Mouse (Mus musculus) forebrain, embryonic 10.5 days (tissue): ENCODE measurements around the gene Tescl. TPM values are rescaled to one million over a fixed set of nuclear protein-coding genes. Genes with fewer than 3 reads are reported as not detected.

Source experiments
- DNase-seq: peaks from one replicate; pipeline ENCODE4 v3.0.0-alpha.2; 2017; ENCODE audit warnings: low spot score; ENCODE audit errors: extremely low spot score
- H3K27ac ChIP-seq: fragments of 300-500 bp; sonication (generic); 2 replicates; pipeline ENCODE4 v1.5.1; 2016; ENCODE audit warnings: mild to moderate bottlenecking
- H3K27me3 ChIP-seq: fragments of 300-500 bp; sonication (generic); 2 replicates; pipeline ENCODE4 v1.6.1; 2016; ENCODE audit warnings: mild to moderate bottlenecking; ENCODE audit not compliant: poor library complexity, severe bottlenecking
- H3K36me3 ChIP-seq: fragments of 300-500 bp; sonication (generic); replicated peaks from 2 replicates; pipeline ENCODE4 v1.6.1; 2016; ENCODE audit warnings: mild to moderate bottlenecking, moderate library complexity
- H3K4me1 ChIP-seq: fragments of 300-500 bp; sonication (generic); 2 replicates; pipeline ENCODE4 v1.6.1; 2016
- H3K4me3 ChIP-seq: fragments of 300-500 bp; sonication (generic); 2 replicates; pipeline ENCODE4 v1.5.1; 2016; ENCODE audit warnings: mild to moderate bottlenecking, moderate library complexity
- H3K9me3 ChIP-seq: fragments of 300-500 bp; sonication (generic); 2 replicates; pipeline ENCODE4 v1.6.1; 2016; ENCODE audit warnings: mild to moderate bottlenecking, moderate library complexity
- WGBS: fragments of 180-500 bp; shearing (Covaris S2); methylation state at CpG from one replicate; pipeline ENCODE4 v1.1.7; 2016; 5-methylcytosine and 5-hydroxymethylcytosine counted together
- polyA plus RNA-seq: library from polyadenylated mRNA; unstranded; fragments of >200 nt; fragmentation: Nextera tagmentation; extraction: Ambion mirVana; gene quantifications from 2 replicates; pipeline ENCODE4 v1.2.1, GENCODE M21; 2016

The Tescl gene
- polyA plus RNA-seq, 1 experiment from 2014 or later, result 0.17 TPM

DNA sequence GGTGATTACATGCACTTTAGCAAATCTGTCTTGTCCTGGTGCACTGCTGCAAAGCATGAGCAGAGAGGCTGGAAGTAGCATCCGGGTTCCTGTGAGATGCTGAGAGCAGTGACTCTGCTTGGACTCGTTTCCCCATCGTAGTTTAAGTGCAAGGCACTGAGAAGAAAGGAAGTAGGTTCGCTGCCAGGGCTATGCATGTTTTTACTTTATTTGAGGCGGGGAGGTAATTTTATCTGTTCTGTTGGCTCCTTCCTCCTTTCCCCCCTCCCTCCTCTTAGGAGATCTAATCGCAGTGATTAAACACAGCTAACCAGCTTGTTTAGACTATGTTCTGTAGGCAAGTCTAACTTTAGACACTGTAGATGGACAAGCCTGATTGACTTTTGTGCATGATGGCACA is 14.8 kb downstream of the Tescl start:
- Histone ChIP-seq H3K4me3 (no peak overlapping the region), H3K4me1 (peaks cover 14% of the 10 kb centered on the region), H3K36me3 (no peaks in the 10 kb centered on the region), H3K27ac (no peak overlapping the region), H3K9me3 (peaks cover 16% of the 10 kb centered on the region), H3K27me3 (no peaks in the 10 kb centered on the region; the same call in 1 of the 2 replicates)
- DNase-seq, result no peak
- 75% methylated on average over 6 of the region's 6 CpGs for WGBS

DNA sequence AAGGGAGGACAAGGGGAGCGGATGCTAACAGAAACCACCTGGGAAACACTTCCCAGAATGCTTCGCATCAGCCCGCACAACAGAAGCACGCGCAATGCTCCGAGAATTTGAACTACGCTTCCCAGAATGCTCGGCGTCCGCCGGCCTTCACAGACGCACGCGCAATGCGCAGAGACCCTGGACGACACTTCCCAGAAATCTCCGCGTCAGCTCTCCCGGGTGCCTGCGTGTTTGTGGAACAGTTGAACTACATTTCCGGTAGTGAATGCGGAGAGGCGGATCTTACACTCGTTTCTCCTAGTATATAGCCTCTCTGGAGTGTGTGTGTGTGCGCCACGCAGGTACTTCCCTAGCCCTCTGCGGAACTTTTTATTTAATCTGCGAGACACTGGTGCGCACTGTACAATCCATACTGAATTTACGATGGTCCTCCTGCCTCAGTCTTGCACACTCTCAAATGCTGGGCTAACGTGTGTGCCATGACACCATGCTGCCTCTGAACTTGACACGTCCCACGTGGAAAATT is 17.1 kb downstream of the Tescl start, which contains the start of gene Zfp94:
Gene Zfp94, minus strand, starts transcription at position 100 of the 526 bp plus-strand sequence.
- Histone ChIP-seq H3K4me3 (peak within 1 kb of the TSS; percentile 70), H3K9me3 (no peaks in the 10 kb centered on the region), H3K4me1 (peaks cover 14% of the 10 kb centered on the region), H3K27me3 (no peaks in the 10 kb centered on the region; the same call in 1 of the 2 replicates), H3K36me3 (peaks cover 13% of the 10 kb centered on the region), H3K27ac (peak within 1 kb of the TSS; percentile 91)
- DNase-seq, result peak; percentile 94
- WGBS, result under 1% methylated on average over 33 of the region's 33 CpGs

DNA sequence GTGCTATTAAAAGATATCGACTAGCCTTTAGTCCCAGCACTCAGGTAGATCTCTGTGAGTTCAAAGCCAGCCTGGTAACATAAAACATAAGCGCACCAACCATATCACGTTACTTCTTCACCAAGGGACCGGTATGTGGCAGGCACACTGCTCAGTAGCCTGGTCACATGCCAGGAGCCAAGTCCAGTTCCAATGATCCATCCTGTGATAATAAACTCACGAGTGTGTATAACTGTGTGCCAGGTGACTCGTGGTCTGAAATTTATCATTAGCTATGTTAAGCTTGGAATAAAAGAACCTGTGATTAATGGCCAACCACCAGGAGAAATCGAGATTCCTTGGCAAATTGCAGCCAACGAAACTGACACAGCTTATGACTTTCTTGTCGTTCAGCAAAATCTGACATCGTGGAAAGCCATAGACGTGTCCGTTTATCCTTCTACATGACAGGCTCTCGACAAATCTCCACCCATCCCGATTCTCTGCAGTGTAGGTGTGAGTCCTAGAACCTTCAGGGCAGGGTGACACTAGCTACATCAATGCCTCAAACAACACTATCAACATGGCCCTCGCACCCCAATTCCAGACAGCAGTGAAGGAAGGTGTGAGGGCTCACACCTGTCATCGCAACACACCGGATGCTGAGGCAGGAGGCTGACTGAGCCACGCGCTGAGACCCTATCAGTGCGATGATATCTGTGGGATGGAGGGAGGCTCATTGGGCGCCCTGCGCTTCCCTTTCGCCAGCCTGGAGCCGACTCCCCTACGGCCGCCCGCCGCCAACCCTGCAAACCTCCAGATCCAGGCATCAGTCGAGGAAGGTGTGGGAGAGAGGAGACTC is 17.8 kb downstream of the Tescl start:
- no peak for DNase-seq
- H3K4me1 ChIP-seq, result peaks cover 14% of the 10 kb centered on the region
- WGBS, result 31% methylated on average over 29 of the region's 29 CpGs
- H3K27ac ChIP-seq, result peak overlapping the region; percentile 91
- H3K27me3 ChIP-seq, result no peaks in the 10 kb centered on the region; the same call in 1 of the 2 replicates
- peak overlapping the region; percentile 70 for H3K4me3 ChIP-seq
- no peaks in the 10 kb centered on the region for H3K9me3 ChIP-seq
- peaks cover 20% of the 10 kb centered on the region for H3K36me3 ChIP-seq

DNA sequence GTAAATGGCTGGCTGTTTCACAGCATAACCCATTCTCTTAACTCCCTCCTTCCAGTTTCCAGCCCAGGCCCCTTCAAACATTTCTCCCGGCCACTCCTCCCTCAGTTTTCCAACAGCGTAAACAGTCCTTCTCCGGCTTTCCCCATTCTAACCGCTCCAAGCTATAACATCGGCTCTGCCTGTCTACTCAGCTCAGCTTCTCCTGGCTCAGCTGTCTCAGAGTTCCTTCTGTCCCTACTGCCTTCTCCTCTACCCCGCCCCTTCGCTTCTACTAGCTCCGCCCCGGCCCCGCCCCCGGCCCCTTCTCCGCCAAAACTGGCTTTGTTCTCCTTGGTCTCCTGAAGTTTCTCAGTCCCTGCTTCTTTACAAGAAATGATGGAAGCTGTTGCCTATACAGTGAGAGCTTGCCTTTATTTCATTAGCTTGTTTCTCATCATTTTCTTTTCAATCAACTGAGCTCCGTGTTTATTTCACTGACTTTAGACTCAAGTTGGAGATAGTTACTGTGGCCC is 32.9 kb downstream of the Tescl start, which contains the start of gene Zfp61:
Gene Zfp61, minus strand, starts transcription at position 462 of the 512 bp plus-strand sequence.
- no peaks in the 10 kb centered on the region; the same call in 1 of the 2 replicates for H3K9me3 ChIP-seq
- WGBS, result 1% methylated on average over 13 of the region's 13 CpGs
- peaks cover 29% of the 10 kb centered on the region for H3K4me1 ChIP-seq
- H3K27ac ChIP-seq, result peak within 1 kb of the TSS; percentile 94
- H3K4me3 ChIP-seq, result peak within 1 kb of the TSS; percentile 81
- peak; percentile 87 for DNase-seq
- peaks cover 60% of the 10 kb centered on the region for H3K36me3 ChIP-seq
- H3K27me3 ChIP-seq, result no peaks in the 10 kb centered on the region

DNA sequence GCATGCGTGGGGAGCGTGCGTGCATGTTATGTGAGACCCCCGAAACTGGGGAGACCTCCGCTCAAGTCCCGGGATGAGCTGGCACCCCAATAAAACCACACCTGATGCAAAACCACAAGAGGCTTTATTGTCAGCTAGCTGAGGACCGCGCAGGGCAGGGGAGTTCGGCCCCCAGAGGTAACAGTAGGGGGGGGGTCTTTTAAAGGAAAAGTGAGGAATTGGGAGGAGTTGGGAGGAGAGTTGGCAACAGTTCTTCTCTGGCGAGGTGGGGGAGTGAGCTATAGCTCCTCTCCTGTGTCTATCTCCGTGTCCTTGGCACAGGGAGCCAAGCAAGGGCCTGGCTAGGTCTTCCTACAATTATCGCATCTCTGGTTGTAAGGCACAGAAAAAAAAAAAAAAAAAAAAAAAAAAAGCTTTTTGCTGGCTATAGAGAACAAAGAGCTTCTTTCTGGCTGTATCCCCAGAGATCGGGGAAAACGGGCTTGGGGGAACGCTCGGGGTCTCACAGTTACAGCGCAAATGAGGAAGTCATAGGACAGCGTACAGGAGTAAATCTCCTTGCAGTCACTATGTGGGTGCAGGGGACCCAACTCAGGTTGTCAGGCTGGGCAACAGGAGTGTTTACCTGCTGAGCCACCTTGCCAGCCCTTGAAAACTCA is 33.8 kb downstream of the Tescl start:
- H3K9me3 ChIP-seq, result no peaks in the 10 kb centered on the region; the same call in 1 of the 2 replicates
- H3K36me3 ChIP-seq, result peaks cover 64% of the 10 kb centered on the region
- peak overlapping the region; percentile 81 for H3K4me3 ChIP-seq
- peak overlapping the region; percentile 94 for H3K27ac ChIP-seq
- WGBS, result under 1% methylated on average over 18 of the region's 18 CpGs
- DNase-seq, result peak; percentile 37
- no peaks in the 10 kb centered on the region for H3K27me3 ChIP-seq
- peaks cover 29% of the 10 kb centered on the region for H3K4me1 ChIP-seq

DNA sequence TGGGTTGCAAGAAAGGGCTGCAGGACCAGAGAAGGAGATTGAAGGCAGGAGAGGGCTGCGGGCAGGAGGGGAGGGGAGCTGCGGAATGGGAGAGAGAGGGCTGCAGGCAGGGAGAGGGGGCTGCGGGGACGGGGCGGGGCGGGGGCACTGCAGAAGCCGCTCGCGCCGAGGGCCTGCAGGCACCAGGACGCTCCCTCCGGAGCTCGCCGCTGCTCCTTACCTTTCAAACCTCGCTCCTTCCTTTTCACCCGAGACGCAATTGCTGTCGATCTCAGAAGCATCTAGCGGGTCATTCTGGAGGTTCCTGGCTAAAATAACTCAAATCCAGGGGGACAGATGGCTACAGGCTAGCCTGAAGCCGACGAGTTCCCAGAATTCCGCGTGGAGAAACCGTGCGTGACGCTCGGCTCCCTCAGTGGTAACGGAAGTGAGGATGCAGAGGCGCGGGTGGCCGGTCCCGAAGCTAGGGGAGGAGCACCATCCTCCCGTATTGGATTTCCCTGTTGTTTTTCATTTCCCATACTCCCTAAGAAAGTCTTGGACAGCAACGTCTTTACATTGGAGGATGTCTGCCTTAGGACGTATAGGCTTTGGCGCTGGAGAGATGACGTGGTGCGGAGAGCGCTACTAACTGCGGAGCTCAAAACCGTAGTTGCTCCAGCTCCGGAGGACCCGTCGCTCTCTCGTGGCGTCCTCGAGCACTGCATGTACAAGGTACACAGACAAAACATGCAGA is 34.6 kb downstream of the Tescl start:
- DNase-seq, result peak; percentile 86
- Histone ChIP-seq H3K36me3 (peaks cover 65% of the 10 kb centered on the region), H3K27me3 (no peaks in the 10 kb centered on the region), H3K4me3 (peak overlapping the region; percentile 81), H3K9me3 (no peaks in the 10 kb centered on the region; the same call in 1 of the 2 replicates), H3K27ac (peak overlapping the region; percentile 94), H3K4me1 (peaks cover 29% of the 10 kb centered on the region)
- WGBS, result under 1% methylated on average over 46 of the region's 47 CpGs

DNA sequence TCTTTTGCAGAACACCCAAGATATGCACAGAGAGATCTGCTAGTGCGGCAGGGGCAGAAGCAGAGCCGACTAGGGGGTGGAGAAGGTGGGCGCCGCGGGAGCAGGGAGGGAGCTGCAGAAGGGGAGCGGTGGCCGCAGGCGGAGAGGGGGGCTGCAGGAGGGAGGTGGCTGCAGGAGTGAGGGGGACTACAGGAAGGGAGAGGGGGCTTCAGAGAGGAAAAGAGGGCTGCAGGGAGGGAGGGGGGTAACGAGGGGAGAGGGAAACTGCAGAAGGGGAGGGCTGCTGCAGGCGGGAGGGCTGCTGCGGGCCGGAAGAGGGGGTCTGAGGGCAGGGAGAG is 35.1 kb downstream of the Tescl start:
- H3K36me3 ChIP-seq, result peaks cover 65% of the 10 kb centered on the region
- peak overlapping the region; percentile 94 for H3K27ac ChIP-seq
- no peak for DNase-seq
- no peaks in the 10 kb centered on the region; the same call in 1 of the 2 replicates for H3K9me3 ChIP-seq
- WGBS, result 1% methylated on average over 12 of the region's 12 CpGs
- peaks cover 29% of the 10 kb centered on the region for H3K4me1 ChIP-seq
- H3K4me3 ChIP-seq, result peak overlapping the region; percentile 81
- no peaks in the 10 kb centered on the region for H3K27me3 ChIP-seq

DNA sequence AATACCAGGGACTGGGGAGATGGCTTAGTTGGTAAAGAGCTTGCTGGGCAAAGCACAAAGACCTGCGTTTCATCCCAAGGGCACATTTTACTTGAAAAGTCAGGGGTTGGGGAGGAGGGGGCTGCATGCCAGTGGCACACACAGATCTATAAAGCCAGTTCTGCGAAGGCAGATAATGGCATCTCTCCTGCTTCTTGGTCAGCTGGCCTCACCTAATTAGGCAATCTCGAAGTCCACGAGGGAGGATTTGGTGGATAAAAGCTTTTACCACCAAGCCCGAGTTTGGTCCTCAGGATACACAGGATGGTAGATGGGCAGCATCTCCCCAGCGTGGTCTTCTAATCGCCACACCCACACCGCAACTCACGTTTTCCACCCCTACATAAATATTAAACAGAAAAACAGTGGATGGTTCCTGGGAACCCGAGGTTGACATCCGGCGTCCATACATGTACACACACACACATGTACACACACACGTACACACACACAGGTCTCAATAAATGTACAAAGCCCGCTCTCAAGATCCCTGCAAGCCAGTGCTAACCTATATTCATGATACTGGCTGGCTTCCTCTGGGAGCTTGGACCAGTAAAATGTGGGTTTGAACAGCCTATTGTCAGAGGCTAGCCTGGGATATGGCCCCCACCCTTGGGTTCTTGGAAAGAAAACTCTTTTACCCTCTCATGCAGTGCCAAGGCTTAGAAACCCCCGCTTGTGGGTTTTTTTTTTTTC is 36.2 kb downstream of the Tescl start:
- no peak for DNase-seq
- peak overlapping the region; percentile 81 for H3K4me3 ChIP-seq
- H3K9me3 ChIP-seq, result no peaks in the 10 kb centered on the region; the same call in 1 of the 2 replicates
- H3K27me3 ChIP-seq, result no peaks in the 10 kb centered on the region
- H3K36me3 ChIP-seq, result peaks cover 65% of the 10 kb centered on the region
- WGBS, result 91% methylated on average over 15 of the region's 15 CpGs
- peaks cover 29% of the 10 kb centered on the region for H3K4me1 ChIP-seq
- no peak overlapping the region for H3K27ac ChIP-seq

DNA sequence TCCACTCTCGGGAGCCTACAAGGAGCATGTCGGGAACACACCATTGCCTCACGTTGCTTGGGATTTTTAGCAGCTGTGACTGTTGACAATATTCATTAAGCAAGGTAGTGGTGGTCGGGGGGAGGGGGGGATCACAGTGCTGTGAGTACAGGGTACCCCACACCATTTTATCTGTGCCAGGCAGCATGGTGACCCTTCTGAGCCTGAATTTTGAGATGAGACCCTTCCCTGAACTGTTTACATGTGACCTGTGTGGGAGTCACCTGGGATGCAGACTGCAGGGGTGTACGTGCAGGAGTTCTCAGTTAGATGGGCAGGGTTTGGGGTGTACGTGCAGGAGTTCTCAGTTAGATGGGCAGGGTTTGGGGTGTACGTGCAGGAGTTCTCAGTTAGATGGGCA is 37.4 kb downstream of the Tescl start:
- Histone ChIP-seq H3K27me3 (no peaks in the 10 kb centered on the region), H3K4me1 (peaks cover 29% of the 10 kb centered on the region), H3K36me3 (peaks cover 65% of the 10 kb centered on the region), H3K4me3 (no peak overlapping the region), H3K9me3 (peaks cover 5% of the 10 kb centered on the region), H3K27ac (no peak overlapping the region)
- 93% methylated on average over 7 of the region's 7 CpGs for WGBS
- no peak for DNase-seq

DNA sequence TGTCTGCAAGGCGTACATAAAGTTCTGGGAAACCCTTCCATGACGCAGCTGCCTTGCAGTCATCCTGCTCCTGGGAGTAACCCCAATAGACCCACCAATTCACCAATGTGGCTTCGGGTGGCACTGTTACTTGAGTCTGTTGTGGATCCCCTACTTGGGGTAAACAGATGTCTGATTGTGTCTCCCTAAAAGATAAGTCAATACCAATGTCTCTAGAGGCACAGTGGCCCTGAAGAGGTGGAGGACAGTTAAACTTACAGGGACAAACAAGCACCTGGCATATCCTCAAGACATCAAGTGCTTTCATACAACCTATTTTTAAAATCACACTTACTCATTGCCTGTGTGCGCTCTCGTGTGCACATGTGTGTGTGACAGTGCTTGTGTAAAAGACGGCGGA is 38.4 kb downstream of the Tescl start:
- Histone ChIP-seq H3K36me3 (peaks cover 75% of the 10 kb centered on the region), H3K27me3 (no peaks in the 10 kb centered on the region), H3K9me3 (peaks cover 9% of the 10 kb centered on the region), H3K27ac (no peak overlapping the region), H3K4me1 (peaks cover 19% of the 10 kb centered on the region), H3K4me3 (no peak overlapping the region)
- WGBS, result 90% methylated on average over 7 of the region's 7 CpGs
- DNase-seq, result no peak

DNA sequence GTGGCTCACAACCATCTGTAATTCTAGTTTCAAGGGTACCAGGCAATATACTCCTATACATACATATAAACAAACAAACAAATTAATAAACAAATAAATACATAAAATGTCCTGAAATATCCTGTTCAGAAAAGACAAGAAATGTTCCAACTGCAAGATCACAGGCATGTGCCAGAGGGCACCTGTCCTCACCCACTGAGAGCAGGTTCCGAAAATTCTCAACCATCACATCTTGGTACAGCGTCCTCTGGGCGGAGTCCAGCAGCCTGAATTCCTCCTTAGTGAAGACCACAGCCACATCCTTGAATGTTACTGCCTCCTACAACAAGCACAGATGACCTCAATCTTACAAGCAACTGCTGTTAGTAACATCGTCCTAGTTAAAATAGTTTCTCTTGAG is 39.0 kb downstream of the Tescl start:
- no peaks in the 10 kb centered on the region for H3K27me3 ChIP-seq
- peaks cover 13% of the 10 kb centered on the region for H3K4me1 ChIP-seq
- H3K9me3 ChIP-seq, result peaks cover 9% of the 10 kb centered on the region
- H3K36me3 ChIP-seq, result peaks cover 81% of the 10 kb centered on the region
- no peak overlapping the region for H3K4me3 ChIP-seq
- 96% methylated on average over 4 of the region's 4 CpGs for WGBS
- no peak for DNase-seq
- H3K27ac ChIP-seq, result no peak overlapping the region
